Mouse (Mus musculus) ES-CJ7 (cell line): ENCODE results near the gene Lcp1.
"Not testable (repeated sequence)": the region's sequence is repeated elsewhere in the genome, so short reads cannot be mapped to it uniquely, and the experiment has no call there.

Source experiments
- DNase-seq: peaks from one replicate; pipeline ENCODE4 v3.0.0; 2011; ENCODE audit warnings: low read depth, low spot score

The Lcp1 gene

DNA sequence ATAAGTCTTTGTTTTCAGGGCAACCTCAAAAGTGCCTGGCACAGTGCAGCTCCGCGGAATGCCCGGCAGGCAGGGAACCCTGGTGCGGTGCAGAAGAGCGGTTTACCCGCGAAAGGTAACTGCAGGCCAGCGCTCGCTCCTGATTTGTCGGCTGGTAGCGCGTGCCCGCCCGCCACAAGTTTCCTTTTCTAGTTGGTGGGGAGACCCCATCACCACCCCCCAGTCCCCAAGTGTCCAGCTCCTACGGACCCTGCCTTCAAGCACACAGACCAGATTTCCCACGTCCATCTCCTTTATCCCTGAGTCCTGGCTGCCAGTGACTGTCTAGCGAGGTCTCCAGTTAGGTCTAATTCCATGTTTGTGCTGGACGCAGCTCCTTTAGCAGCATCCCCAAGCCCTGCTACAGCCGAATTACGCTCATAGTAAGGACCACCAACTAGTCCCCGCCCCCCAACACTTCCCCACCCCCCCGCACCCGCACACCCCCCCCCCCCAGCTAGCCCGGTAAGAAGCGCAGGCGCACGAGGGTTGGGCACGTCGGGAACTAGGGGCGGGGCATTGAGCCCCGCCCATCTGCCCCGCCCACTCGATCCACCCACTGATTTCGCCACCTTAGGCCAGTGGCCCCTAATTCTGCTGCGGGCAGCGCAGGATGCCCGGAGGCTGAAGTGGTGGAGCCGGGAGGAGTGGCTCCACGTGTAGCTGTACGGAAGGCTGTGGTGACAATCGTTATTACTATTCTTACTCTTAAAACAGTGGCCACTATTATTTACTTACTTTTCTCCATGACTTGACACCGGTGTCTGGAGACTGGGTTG lies at the start of gene Lcp1, which contains the start of gene Lrrc63:
TSS of gene Lcp1 (plus strand) at position 601 of the 818 bp plus-strand sequence.
TSS of gene Lrrc63 (minus strand) at position 381 of the 818 bp plus-strand sequence.
- DNase-seq = peak; percentile 67

GRCm38 (mm10) chr14:75102956-75103355 lies 27.9 kb upstream of the Lcp1 start:
- DNase-seq = no peak

DNA sequence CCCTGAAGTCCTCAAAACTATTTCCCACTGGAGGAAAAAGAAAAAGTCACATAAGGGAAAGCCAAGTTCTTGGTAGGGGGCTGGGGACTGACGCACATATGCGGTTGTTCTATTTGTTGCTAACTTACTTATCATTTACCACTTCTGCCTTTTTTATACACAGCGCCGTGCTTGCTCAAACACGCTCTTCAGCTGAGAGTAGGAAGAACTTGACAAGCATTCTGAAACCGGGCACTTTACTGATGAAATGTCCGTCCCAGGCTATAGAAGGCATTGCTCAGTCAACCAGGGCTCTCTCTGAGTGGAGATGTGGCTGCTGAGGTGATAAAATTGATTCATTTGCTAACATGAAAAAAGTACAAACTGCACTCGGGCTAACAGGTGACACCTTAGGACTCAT lies 9.2 kb upstream of the Lcp1 start:
- no peak for DNase-seq

DNA sequence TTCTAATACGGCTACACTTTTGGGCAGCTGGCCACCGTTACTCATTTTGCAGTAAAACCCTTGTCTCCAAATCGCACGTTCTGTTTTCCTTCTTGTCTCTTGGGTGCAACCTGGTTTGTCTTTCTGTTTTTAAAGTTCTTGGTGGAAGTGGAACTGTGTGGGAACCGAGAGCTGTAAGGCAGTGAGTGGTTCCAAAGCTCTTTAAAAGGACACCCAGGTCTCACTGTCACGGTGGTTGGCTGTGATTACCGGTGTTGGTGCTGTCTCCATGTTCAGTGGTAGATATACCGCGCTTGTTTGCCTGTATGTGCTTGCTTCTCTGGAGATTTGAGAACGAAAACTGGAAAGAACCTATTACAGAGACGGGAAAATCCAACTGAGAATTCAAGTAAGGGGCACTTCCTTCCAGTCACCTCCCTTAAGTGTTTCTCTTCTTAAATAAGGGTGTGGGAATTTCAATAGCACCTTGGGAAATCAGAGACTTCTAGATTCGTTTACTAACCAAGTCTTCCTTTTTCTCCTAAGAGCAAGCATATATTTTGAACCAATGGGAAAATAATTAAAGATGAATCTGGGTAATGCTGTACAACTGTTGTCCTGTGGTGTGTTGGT lies 529 bp downstream of the Lcp1 start:
- no peak for DNase-seq

DNA sequence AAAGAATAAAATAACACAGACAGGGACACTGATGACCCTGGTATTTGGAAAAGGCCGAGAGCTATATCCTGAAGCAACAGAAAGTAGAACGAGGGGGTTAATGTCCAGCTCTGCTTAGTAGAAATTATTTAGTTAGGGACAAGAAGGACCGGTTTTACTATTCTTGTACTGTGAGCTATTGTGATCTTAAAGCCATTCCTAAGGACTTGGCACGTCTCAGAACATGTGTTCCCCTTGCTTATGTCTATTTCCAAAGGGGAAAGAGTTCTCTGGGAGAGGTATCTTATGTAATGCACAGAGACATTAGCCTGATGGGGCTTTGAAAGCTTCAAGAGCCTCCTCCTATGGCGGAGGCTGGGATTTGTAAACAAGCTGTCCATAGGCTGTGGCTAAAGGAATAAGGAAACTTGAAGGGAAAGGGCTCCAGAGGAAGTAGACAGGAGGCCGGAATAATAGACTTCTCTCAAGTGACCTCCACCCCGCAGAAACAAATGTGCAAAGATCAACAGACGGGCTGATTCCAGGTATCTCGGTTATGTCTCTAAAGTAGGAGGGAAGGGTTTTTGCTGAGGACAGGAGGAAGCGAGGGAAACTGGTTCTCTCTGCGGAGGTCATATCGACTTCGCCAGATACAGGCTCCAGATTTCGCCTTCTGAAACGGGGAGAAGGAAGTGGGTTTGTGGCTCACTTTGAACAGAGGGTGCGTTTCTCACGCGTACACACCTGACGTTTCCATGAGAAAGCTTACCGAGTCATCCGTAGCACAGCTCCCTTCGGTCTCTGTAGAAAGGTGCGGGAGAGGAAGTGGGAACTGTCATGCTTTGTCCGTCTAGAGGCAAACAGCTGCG lies 5.4 kb downstream of the Lcp1 start:
- no peak for DNase-seq

- no peak for DNase-seq
Observed at GRCm38 (mm10) chr14:75138503-75138902, 7.6 kb downstream of the Lcp1 start.

- no peak for DNase-seq
Observed at GRCm38 (mm10) chr14:75139225-75139624, 8.3 kb downstream of the Lcp1 start.

- DNase-seq = not testable (repeated sequence)
Observed at GRCm38 (mm10) chr14:75147706-75148105, 16.8 kb downstream of the Lcp1 start.

- DNase-seq = no peak
Observed at GRCm38 (mm10) chr14:75148229-75148628, 17.3 kb downstream of the Lcp1 start.

- no peak for DNase-seq
Observed at GRCm38 (mm10) chr14:75150653-75151052, 19.8 kb downstream of the Lcp1 start.

- DNase-seq = no peak
Observed at GRCm38 (mm10) chr14:75151146-75151545, 20.2 kb downstream of the Lcp1 start.

- DNase-seq = no peak
Observed at GRCm38 (mm10) chr14:75154481-75154880, 23.6 kb downstream of the Lcp1 start.

DNA sequence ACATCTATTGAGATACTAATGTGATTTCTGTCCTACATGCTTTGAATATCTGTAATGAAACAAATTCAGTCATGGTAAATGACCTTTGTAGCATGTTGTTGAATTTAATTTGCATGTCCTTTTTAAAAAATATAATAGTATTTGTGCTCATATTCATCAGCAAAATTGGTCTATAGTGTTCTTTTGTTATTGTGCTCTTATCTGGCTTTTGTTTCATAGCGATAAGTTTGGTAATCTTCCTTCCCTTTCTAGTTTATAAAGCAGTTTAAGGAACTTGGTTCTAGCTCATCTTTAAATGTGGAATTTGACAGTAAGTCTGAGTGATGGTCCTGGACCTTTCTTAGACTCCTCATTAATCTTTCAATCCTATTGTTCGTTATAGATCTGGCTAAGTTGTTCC lies 28.5 kb downstream of the Lcp1 start:
- DNase-seq = no peak

DNA sequence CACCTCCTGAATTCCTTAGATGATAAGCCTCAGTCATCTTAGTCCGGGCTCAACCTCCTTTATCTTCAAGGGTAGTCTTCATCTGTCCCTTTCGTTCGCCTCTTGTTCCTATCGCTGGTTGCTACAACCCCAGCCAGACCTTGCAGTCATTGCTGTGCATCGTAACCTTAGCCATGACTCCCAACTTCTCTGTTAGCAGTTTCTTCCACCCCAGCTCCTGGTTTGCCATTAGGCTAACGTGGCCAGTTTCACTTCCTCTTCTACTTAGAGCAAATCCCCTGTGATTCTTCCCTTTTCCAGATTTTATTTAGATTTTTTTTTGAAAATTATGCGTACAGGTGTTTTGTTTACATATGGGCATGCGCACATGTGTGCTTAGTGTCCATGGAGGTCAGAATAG lies 33.0 kb downstream of the Lcp1 start:
- DNase-seq = no peak

DNA sequence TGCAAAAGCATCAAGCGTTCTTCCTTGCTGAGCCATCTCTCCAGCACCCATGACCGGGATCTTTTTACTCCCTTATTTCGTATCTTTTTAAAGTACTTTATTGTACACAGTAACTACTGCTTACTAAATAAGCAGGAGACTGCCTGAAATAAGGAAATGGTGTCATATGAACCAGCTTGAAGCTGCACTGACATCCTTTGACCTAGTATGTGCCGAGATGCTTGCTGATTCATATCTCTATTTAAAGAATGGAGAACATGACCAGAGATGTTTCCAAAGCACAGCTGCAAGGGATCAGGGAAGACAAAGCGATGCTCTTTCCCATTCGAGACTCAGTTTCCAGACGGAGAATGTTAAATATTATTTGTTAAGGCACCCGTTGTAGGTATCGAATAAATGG lies 33.4 kb downstream of the Lcp1 start:
- no peak for DNase-seq

GRCm38 (mm10) chr14:75165574-75166131 lies 34.8 kb downstream of the Lcp1 start:
- DNase-seq = no peak

- no peak for DNase-seq
Observed at GRCm38 (mm10) chr14:75168501-75168900, 37.6 kb downstream of the Lcp1 start.

DNA sequence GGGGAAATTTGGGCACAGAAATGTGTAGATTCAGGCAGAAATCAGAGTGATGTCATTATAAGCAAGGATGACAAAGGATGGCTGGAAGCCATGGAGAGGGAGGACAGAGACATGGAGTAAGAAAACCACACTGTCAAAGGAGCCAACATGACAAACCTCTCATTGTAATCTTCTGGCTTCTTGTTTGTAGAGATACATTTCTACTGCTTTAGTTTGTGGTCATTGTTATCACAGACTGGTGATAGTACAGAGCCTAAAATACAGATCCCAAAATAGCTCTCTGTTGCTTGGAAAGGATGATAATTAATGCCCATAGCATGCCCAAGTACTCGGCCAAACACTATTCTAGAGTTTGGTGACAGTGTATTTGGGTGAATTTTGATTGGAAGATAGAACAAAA lies 39.6 kb downstream of the Lcp1 start:
- no peak for DNase-seq

GRCm38 (mm10) chr14:75174296-75174695 lies 43.4 kb downstream of the Lcp1 start:
- no peak for DNase-seq

GRCm38 (mm10) chr14:75174731-75175555 lies 44.0 kb downstream of the Lcp1 start:
- DNase-seq = no peak

GRCm38 (mm10) chr14:75175781-75176180 lies 44.9 kb downstream of the Lcp1 start:
- DNase-seq = no peak
